Mouse (Mus musculus) heart, adult 2 months (tissue): Measurements from ENCODE around the gene Bbs1. TPM values are rescaled to one million over a fixed set of nuclear protein-coding genes. Genes with fewer than 3 reads are reported as not detected.
A peak's percentile ranks its signal among the peaks of the same experiment; 100 is the strongest.

Experiments used
- DNase-seq, 2 experiments: peaks; one replicate each; pipeline ENCODE4 v3.0.0; 2021
- H3K27ac ChIP-seq: fragments of 200-600 bp; 2 replicates; pipeline ENCODE4 v1.8.1; 2022
- H3K27me3 ChIP-seq: fragments of 200-500 bp; 2 replicates; pipeline ENCODE4 v1.6.1; 2012; ENCODE audit warnings: mild to moderate bottlenecking, low read length, inconsistent platforms, mixed read lengths; ENCODE audit not compliant: control insufficient read depth, insufficient read depth
- H3K36me3 ChIP-seq: fragments of 200-500 bp; 2 replicates; pipeline ENCODE4 v1.6.1; 2012; ENCODE audit warnings: low read length, inconsistent platforms; ENCODE audit not compliant: control insufficient read depth, insufficient read depth
- H3K4me1 ChIP-seq: fragments of 200-500 bp; 2 replicates; pipeline ENCODE4 v1.6.1; 2011; ENCODE audit warnings: low read length; ENCODE audit not compliant: control insufficient read depth, insufficient read depth
- H3K4me3 ChIP-seq: fragments of 200-600 bp; 2 replicates; pipeline ENCODE4 v1.8.1; 2022
- H3K79me2 ChIP-seq: fragments of 200-500 bp; replicated peaks from 2 replicates; pipeline ENCODE4 v1.6.1; 2012; ENCODE audit warnings: mild to moderate bottlenecking, inconsistent platforms, low read length, moderate library complexity, mixed read lengths; ENCODE audit not compliant: control insufficient read depth, insufficient read depth
- H3K9ac ChIP-seq: fragments of 200-500 bp; 2 replicates; pipeline ENCODE4 v1.6.1; 2012; ENCODE audit warnings: low read depth, mild to moderate bottlenecking, control low read depth, inconsistent platforms, low read length, mixed read lengths
- CTCF ChIP-seq: fragments of 200-600 bp; IDR thresholded peaks from 2 replicates; pipeline ENCODE4 v1.8.1; 2022; ENCODE audit warnings: antibody characterized with exemption, mild to moderate bottlenecking, moderate library complexity
- EP300 ChIP-seq: fragments of 200-500 bp; IDR thresholded peaks from 2 replicates; pipeline ENCODE4 v1.6.1; 2011; ENCODE audit warnings: low read depth, low read length, control low read depth; ENCODE audit not compliant: insufficient read depth
- POLR2A ChIP-seq: fragments of 200-500 bp; IDR thresholded peaks from 2 replicates; pipeline ENCODE4 v1.6.1; 2011; ENCODE audit warnings: mild to moderate bottlenecking, low read depth, low read length, control low read depth; ENCODE audit not compliant: insufficient read depth
- WGBS: fragments of 180-500 bp; shearing (Covaris S2); methylation state at CpG from one replicate; pipeline ENCODE4 v1.1.7; 2018; 5-methylcytosine and 5-hydroxymethylcytosine counted together
- intact Hi-C: fragments of 180-260 bp; cut with DNase I; formaldehyde crosslinking; loops from one replicate; pipeline ENCODE4 v1.15.1; 2025
- polyA plus RNA-seq: library from polyadenylated mRNA; depleted of rRNA; stranded (reverse); fragments of >200 nt; gene quantifications from 2 replicates; pipeline ENCODE4 v1.2.3, GENCODE M21; 2012
- total RNA-seq, 2 experiments: library from RNA; stranded (reverse); gene quantifications; 2 replicates each; pipeline ENCODE4 v1.2.3; 2021

Gene Bbs1
- total and polyA plus RNA-seq, 3 experiments, result 2.3 to 4.5 (median 3.5) TPM

- no peaks in the 10 kb centered on the region for H3K36me3 ChIP-seq
- no peak for DNase-seq
- intact Hi-C loops, result no loop called here
- 84% methylated on average over 6 of the region's 6 CpGs for WGBS
- H3K4me1 ChIP-seq, result no peaks in the 10 kb centered on the region
- H3K27ac ChIP-seq, result no peak overlapping the region
- TF ChIP-seq CTCF (no peak), EP300 (no peak), POLR2A (no peak)
- no peaks in the 10 kb centered on the region for H3K27me3 ChIP-seq
- H3K4me3 ChIP-seq, result no peak overlapping the region
- H3K79me2 ChIP-seq, result no peaks in the 10 kb centered on the region
- no peak overlapping the region for H3K9ac ChIP-seq
Observed at GRCm38 (mm10) chr19:4919652-4920051, 13.2 kb upstream of the Bbs1 start.

GRCm38 (mm10) chr19:4916827-4917226 lies 10.4 kb upstream of the Bbs1 start:
- no peaks in the 10 kb centered on the region for H3K36me3 ChIP-seq
- TF ChIP-seq POLR2A (no peak), EP300 (no peak)

GRCm38 (mm10) chr19:4915924-4916603 lies 9.6 kb upstream of the Bbs1 start:
- Histone ChIP-seq H3K9ac (no peak overlapping the region), H3K36me3 (no peaks in the 10 kb centered on the region), H3K27ac (no peak overlapping the region), H3K27me3 (no peaks in the 10 kb centered on the region), H3K4me1 (no peaks in the 10 kb centered on the region), H3K4me3 (no peak overlapping the region), H3K79me2 (no peaks in the 10 kb centered on the region)
- TF ChIP-seq POLR2A, result no peak
- TF ChIP-seq EP300, result no peak
- no peak for TF ChIP-seq CTCF
- 94% methylated on average over 15 of the region's 15 CpGs for WGBS
- no peak for DNase-seq
- intact Hi-C loops, result no loop called here

More at GRCm38 (mm10) chr19:4916827-4917226, 10.4 kb upstream of the Bbs1 start:
- H3K4me1 ChIP-seq, result no peaks in the 10 kb centered on the region
- H3K27ac ChIP-seq, result no peak overlapping the region
- no peak overlapping the region for H3K4me3 ChIP-seq
- WGBS, result 84% methylated on average over 10 of the region's 10 CpGs
- no peak overlapping the region for H3K9ac ChIP-seq
- H3K79me2 ChIP-seq, result no peaks in the 10 kb centered on the region
- DNase-seq, result no peak
- H3K27me3 ChIP-seq, result no peaks in the 10 kb centered on the region
- intact Hi-C loops, result no loop called here

GRCm38 (mm10) chr19:4909376-4909775 lies 2.9 kb upstream of the Bbs1 start:
- intact Hi-C loops, result loop anchor here (2.0 kb wide), 1 partner anchor 155 kb away; no protein-coding TSS in a partner anchor

GRCm38 (mm10) chr19:4908107-4908506 lies 1.7 kb upstream of the Bbs1 start:
- Histone ChIP-seq H3K27ac (no peak overlapping the region), H3K36me3 (no peaks in the 10 kb centered on the region), H3K27me3 (no peaks in the 10 kb centered on the region), H3K9ac (no peak overlapping the region), H3K79me2 (no peaks in the 10 kb centered on the region), H3K4me3 (no peak overlapping the region), H3K4me1 (peaks cover 3% of the 10 kb centered on the region)
- intact Hi-C loops, result loop anchor here (2.0 kb wide), 1 partner anchor 153 kb away; no protein-coding TSS in a partner anchor
- TF ChIP-seq EP300 (no peak), CTCF (peak; percentile 68), POLR2A (no peak)
- 88% methylated on average over 4 of the region's 4 CpGs for WGBS
- DNase-seq, result no peak

More at GRCm38 (mm10) chr19:4909376-4909775, 2.9 kb upstream of the Bbs1 start:
- no peaks in the 10 kb centered on the region for H3K27me3 ChIP-seq
- no peak overlapping the region for H3K9ac ChIP-seq
- no peak overlapping the region for H3K4me3 ChIP-seq
- peaks cover 3% of the 10 kb centered on the region for H3K4me1 ChIP-seq
- no peak overlapping the region for H3K27ac ChIP-seq
- WGBS, result 87% methylated on average over 7 of the region's 7 CpGs
- no peaks in the 10 kb centered on the region for H3K36me3 ChIP-seq
- no peaks in the 10 kb centered on the region for H3K79me2 ChIP-seq
- no peak for TF ChIP-seq POLR2A
- no peak for DNase-seq

GRCm38 (mm10) chr19:4899888-4900287 lies 6.5 kb downstream of the Bbs1 start:
- Histone ChIP-seq H3K79me2 (no peaks in the 10 kb centered on the region), H3K27ac (no peak overlapping the region), H3K9ac (no peak overlapping the region), H3K4me3 (no peak overlapping the region), H3K36me3 (no peaks in the 10 kb centered on the region), H3K4me1 (no peaks in the 10 kb centered on the region), H3K27me3 (no peaks in the 10 kb centered on the region)
- WGBS, result 77% methylated on average over 3 of the region's 3 CpGs
- TF ChIP-seq POLR2A, result no peak
- TF ChIP-seq EP300, result no peak
- no peak for TF ChIP-seq CTCF
- no peak for DNase-seq
- intact Hi-C loops, result no loop called here
